Mouse (Mus musculus) gastrocnemius, adult 18-20 months (tissue): ENCODE results near the gene Dnajc3. TPM values are rescaled to one million over a fixed set of nuclear protein-coding genes. Genes with fewer than 3 reads are reported as not detected.

ENCODE experiments used
- total RNA-seq, 2 experiments: library from RNA; stranded (reverse); gene quantifications; 2 replicates each; pipeline ENCODE4 v1.2.3; 2021

Gene Dnajc3
- total RNA-seq, 2 experiments from 2014 or later, result 17.7 to 23.0 TPM

Other genes starting within 250 kb of the Dnajc3 start
- gene Abcc4, start 231.8 kb upstream of the Dnajc3 start, total RNA-seq, result 10 to 100 TPM in 1 of 2 experiments, 1 to 10 TPM in 1; 7.8 to 10.0 TPM
- gene Cldn10, start 150.1 kb upstream of the Dnajc3 start, total RNA-seq, result not detected
- gene Dzip1, start 12.5 kb upstream of the Dnajc3 start, total RNA-seq, result 1 to 10 TPM; 1.9 to 2.1 TPM
- gene Uggt2, start 161.5 kb downstream of the Dnajc3 start, total RNA-seq, result 1 to 10 TPM; 6.1 to 8.7 TPM
- under 1 TPM; 0.12 to 0.21 TPM for gene Hs6st3, start 200.4 kb downstream of the Dnajc3 start, total RNA-seq